Mouse (Mus musculus) megakaryocyte, adult 5-6 weeks (primary cell): ENCODE measurements at regions not wholly inside any gene's neighbourhood (a gene's known extent, or its start where the extent isn't known, plus 50 kb on each side); places are given as distances from the start of the nearest gene placed in this dataset.

Experiments used
- ATAC-seq: 2 replicates; pipeline ENCODE4 v1.8.0; 2016; ENCODE audit warnings: mild to moderate bottlenecking, inconsistent platforms; ENCODE audit not compliant: poor library complexity, severe bottlenecking

DNA sequence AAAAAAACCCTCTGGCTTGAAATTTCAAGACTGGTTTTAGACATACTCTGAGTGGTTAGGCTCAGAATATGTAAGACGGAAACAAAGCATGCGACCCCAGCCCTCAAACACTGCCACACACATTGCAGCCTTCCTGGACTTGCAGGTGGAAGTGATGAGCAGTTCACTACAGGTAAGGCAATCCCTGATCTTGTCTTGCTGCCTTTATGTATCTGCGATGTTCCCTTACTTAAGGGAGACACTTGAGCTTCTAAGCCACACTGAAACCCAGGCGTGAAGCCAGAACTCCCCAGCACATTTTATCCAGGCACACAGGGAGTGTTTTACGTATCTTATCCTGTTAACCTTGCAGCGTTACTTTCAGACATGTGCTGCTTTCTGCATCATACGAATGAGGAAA is 342.9 kb downstream of the Rnf144a start:
- no peak for ATAC-seq

DNA sequence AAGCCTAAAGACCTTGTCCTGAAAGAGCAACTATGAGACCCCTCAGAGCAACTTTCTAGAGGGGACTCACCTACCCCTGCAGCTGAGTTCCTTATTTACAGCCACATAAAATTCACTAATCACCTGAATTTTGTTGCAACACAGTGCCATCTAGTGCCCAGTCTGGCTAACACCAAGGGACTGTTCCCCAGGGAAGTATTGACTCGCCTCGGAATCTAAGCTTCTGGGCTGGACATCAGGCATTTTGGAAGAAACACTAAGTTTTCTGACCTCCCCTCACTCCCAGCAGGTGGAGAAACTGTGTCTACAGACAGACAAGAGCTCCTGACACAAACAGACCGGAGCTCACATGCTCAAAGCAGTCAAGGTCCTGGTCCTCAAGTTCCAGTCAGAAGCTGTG is 343.4 kb downstream of the Rnf144a start:
- ATAC-seq = peak; percentile 54; the same call in 1 of the 2 replicates

GRCm38 (mm10) chr12:26068685-26069008 is 346.4 kb downstream of the Rnf144a start:
- peak; percentile 55; the same call in 1 of the 2 replicates for ATAC-seq

- peak; percentile 83 for ATAC-seq
Measured at GRCm38 (mm10) chr12:26067866-26068684, 347.0 kb downstream of the Rnf144a start.

- no peak for ATAC-seq
Measured at GRCm38 (mm10) chr12:26060378-26060777, 354.7 kb downstream of the Rnf144a start.

GRCm38 (mm10) chr12:26059090-26059489 is 356.0 kb downstream of the Rnf144a start:
- no peak for ATAC-seq

DNA sequence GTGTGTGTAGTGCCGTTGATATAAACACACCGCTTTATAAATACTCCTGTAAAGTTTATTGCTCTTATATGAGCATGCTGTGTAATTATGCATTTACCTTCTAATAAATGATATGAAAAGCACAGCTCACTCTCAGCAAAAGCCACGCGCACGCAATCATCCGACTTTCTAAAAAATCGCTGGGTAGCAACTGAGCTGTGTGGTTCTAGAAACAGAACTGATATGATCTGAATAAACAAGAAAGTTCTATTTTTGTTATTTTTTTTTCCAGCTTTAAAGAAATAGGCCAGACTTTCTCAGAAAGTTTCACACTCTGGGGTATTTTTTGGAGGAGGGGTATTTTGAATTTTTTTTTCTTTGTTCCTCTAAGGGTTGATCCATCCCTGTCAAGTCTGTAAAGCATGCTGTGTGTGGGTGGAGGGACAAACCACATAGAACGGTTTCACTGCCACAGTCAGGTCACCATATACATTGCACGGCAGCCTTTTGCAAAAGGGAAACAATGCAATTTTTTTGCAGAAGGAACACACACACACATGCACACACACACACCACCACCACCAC is 357.5 kb downstream of the Rnf144a start:
- ATAC-seq = no peak

DNA sequence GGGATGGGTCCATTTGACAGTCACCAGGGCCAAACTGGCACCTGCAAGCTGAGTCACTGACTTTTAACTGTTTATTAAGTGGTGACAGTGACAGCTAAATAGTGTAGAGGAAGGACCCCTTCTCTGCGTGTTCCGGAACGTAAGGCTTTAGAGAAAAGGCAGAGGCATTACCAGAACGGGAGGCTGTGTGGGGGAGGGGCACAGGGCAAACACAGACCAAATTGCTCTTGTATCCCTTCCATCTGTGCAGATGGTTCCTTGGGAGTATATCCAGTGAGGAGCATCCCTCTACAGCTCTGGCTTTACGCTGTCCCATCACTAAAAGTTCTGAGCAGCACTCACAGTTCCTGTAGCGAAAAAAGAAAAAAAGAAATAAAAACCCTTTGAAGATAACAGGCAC is 368.1 kb downstream of the Rnf144a start:
- no peak for ATAC-seq

- ATAC-seq = no peak
Measured at GRCm38 (mm10) chr12:26045321-26045720, 369.7 kb downstream of the Rnf144a start.

DNA sequence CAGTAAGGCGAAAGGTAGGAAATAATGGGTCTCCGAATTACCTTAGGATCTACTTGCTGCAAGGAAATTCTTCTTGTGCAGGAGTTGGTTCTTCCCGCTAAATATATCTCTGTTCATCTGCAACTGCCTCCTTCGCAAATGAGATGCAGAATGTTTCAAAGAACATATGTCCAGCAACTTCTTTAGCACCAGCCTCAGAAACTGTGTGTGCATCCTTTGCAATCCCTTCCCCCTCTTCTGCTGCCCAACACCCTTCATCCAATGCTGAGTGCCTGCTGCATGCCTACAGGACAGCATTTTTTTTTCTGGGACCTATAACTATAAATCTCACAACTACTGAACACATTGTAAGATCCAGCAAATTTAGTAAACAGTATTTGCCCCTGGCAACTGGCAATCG is 402.1 kb downstream of the Rnf144a start:
- ATAC-seq = no peak

DNA sequence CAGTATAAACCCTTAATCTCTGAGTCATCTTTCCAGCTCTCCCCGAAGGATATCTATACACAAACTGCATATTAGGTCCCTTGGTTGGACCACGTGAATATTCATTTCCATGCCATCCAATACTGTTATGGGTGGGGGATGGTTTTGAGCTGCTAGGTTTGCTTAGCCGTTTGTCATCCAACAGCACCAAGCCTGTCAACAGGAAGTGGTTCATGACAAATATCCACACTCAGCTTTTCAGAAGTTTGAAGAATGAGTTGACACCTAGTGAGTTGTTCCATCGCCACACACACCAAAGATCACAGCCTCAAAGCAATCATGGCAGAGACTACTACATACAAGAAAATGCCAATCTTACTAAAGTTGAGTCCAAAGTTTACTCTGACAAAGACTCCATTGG is 421.0 kb downstream of the Rnf144a start:
- no peak for ATAC-seq

DNA sequence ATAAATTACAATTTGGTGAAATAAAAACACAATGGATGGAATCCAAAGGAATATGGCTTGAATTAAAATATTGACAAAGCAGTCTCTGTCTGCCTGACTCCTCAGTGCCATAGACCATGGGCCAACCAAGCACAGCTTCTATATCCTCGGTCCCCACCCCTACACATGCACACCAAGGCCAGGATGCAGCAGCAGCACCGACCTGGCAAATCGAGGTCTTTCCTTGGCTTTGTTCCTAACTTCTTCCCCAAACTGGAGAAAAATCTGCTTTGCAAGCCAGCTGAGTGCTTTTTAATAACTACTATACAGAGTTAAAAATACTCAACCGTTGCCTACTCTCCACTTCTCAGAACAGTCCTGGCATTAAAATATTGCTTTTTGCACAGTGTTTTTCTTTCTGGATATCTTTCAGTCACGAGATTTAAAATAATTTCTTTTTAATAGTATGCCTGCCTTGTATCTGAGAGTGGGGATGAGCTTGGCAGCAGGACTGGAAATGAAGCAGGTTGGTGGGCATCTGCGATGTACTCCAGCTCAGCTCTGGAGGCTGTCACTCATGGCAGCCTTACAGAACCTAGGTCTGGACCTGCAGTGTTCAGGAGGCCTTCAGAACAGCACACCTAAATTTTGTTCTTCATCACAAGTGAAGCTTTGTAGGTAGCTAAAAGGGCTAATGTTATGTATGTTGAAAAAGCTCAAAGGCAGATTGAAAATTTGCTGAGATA is 423.1 kb downstream of the Rnf144a start:
- ATAC-seq = no peak

DNA sequence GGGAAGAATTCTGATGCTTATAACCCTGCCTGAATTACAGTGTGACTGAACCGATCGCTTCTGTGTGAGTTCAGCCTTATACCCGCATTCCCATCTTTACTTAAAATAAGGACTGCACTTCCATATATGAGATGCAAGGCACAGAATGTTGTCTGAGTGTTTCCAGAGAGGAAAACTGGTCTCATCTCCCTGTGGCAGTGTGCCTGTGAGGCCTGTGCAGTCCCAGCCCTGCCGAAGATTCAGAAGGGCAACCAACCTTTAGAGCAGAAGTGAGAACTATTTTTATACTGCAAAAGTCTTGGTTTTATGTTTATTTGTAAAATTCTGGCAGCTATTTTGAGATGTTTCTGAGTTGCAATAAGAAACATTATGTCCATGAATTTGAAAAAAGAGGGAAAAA is 432.5 kb downstream of the Rnf144a start:
- no peak for ATAC-seq

DNA sequence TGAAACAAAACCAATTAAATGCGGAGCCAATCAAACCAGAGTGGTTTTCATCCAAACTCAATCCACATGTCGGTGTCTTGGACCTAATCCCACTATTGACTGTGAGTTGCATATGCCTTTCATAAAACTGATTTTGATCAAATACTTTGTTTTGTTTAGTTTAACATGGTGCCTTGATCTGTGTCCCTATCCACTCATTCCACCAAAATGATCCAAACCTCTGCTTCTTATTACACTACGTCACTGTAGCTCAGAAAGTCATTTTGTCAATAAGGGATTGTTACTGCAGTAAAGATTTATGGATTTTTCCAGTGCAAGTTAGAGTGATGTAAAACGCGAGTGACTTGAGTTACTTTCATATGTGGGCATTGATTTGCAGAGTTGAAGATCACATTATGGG is 436.7 kb downstream of the Rnf144a start:
- ATAC-seq = no peak

GRCm38 (mm10) chr12:25958584-25958983 is 456.5 kb downstream of the Rnf144a start:
- ATAC-seq = no peak

GRCm38 (mm10) chr12:25957547-25957946 is 457.5 kb downstream of the Rnf144a start:
- peak; percentile 27; the same call in 1 of the 2 replicates for ATAC-seq

GRCm38 (mm10) chr12:25947107-25947506 is 467.9 kb downstream of the Rnf144a start:
- ATAC-seq = no peak

DNA sequence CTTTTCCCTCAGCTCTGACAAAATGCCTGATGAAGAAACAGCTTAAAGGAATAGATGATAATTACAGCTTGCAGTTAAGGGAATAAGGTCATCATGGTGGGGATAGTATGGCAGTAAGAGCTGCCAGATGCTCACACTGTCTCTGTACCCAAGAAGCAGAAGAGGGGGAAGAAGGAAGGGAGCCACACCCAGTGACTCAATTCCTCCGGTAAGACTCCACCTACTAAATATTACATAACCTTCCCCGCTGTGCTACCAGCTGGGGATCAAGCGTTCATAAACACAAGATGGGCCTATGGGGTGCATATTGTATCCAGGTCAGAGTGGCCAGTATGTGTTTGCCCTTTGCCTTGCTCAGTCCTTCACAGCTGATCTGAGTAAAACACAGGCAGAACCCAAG is 468.9 kb downstream of the Rnf144a start:
- peak; percentile 94 for ATAC-seq

- no peak for ATAC-seq
Measured at GRCm38 (mm10) chr12:25938856-25939255, 476.2 kb downstream of the Rnf144a start.

GRCm38 (mm10) chr12:25934946-25935345 is 480.1 kb downstream of the Rnf144a start:
- no peak for ATAC-seq

- ATAC-seq = no peak
Measured at GRCm38 (mm10) chr12:25934526-25934925, 480.5 kb downstream of the Rnf144a start.

GRCm38 (mm10) chr12:25926367-25926766 is 488.7 kb downstream of the Rnf144a start:
- ATAC-seq = no peak
